Mouse (Mus musculus) embryonic facial prominence, embryonic 12.5 days (tissue): ENCODE data around the gene Blcap. TPM values are rescaled to one million over a fixed set of nuclear protein-coding genes. Genes with fewer than 3 reads are reported as not detected.
"Not testable (repeated sequence)": the region's sequence is repeated elsewhere in the genome, so short reads cannot be mapped to it uniquely, and the experiment has no call there.

ENCODE experiments used
- ATAC-seq: fragments of 200-750 bp; cut with Nextera tagmentation; 2 replicates; pipeline ENCODE4 v1.8.0; 2017; ENCODE audit not compliant: insufficient number of reproducible peaks, insufficient read depth, low FRiP score, low TSS enrichment
- H3K27ac ChIP-seq: fragments of 300-500 bp; sonication (generic); 2 replicates; pipeline ENCODE4 v1.5.1; 2016; ENCODE audit warnings: mild to moderate bottlenecking
- H3K27me3 ChIP-seq: fragments of 300-500 bp; sonication (generic); 2 replicates; pipeline ENCODE4 v1.6.1; 2016; ENCODE audit warnings: mild to moderate bottlenecking, moderate library complexity
- H3K36me3 ChIP-seq: fragments of 300-500 bp; sonication (generic); 2 replicates; pipeline ENCODE4 v1.6.1; 2016; ENCODE audit warnings: mild to moderate bottlenecking
- H3K4me1 ChIP-seq: fragments of 300-500 bp; sonication (generic); 2 replicates; pipeline ENCODE4 v1.6.1; 2016
- H3K4me2 ChIP-seq: fragments of 300-500 bp; sonication (generic); replicated peaks from 2 replicates; pipeline ENCODE4 v1.6.1; 2016; ENCODE audit warnings: mild to moderate bottlenecking, moderate library complexity
- H3K4me3 ChIP-seq: fragments of 300-500 bp; sonication (generic); 2 replicates; pipeline ENCODE4 v1.5.1; 2016; ENCODE audit warnings: mild to moderate bottlenecking
- H3K9ac ChIP-seq: fragments of 300-500 bp; sonication (generic); 2 replicates; pipeline ENCODE4 v1.6.1; 2016; ENCODE audit warnings: mild to moderate bottlenecking, moderate library complexity
- H3K9me3 ChIP-seq: fragments of 300-500 bp; sonication (generic); 2 replicates; pipeline ENCODE4 v1.6.1; 2016; ENCODE audit warnings: mild to moderate bottlenecking, moderate library complexity
- WGBS: fragments of 180-500 bp; shearing (Covaris S2); methylation state at CpG from one replicate; pipeline ENCODE4 v1.1.7; 2016; 5-methylcytosine and 5-hydroxymethylcytosine counted together
- polyA plus RNA-seq: library from polyadenylated mRNA; unstranded; fragments of >200 nt; fragmentation: Nextera tagmentation; extraction: Ambion mirVana; gene quantifications from 2 replicates; pipeline ENCODE4 v1.2.1, GENCODE M21; 2016

Gene Blcap
- 77.9 and 84.8 TPM in 2 replicates for polyA plus RNA-seq

DNA sequence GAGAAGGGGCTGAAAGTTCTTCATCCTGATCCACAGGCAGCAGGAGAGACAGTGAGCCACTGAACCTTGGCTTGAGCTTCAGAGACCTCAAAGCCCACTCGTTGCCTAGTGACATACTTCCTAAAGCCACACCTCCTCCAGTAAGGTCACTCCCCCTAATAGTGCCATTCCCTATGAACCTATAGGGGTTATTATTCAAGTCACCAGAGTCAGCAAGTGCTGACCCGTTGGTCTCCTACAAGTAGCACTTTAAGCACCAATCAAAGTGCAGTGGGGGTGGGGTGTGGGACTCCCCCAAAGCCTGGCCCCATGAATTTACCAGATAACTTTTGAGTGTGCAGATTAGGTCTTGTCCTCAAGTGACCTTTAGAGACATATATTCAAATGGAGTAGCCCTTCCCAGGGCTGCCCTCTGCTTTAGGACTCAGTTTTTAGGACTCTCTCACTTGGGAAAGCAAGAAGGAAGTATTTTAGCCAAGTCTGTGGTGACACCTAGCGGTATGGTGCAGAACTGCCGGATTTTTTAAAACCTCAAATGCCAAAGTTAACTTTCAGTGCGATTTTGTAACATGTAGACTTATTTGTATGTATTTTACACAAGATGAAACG is at the start of gene Blcap:
Blcap (minus strand) TSS at position 51 of the 609 bp plus-strand sequence.
- H3K4me3 ChIP-seq = no peak within 1 kb of the TSS
- ATAC-seq = no peak
- no peak within 1 kb of the TSS for H3K9ac ChIP-seq
- no peak within 1 kb of the TSS for H3K27ac ChIP-seq
- no peaks in the 10 kb centered on the region for H3K36me3 ChIP-seq
- peaks cover 11% of the 10 kb centered on the region for H3K4me1 ChIP-seq
- 12% methylated on average over 6 of the region's 6 CpGs for WGBS
- H3K9me3 ChIP-seq = no peaks in the 10 kb centered on the region
- no peaks in the 10 kb centered on the region for H3K27me3 ChIP-seq
- no peak within 1 kb of the TSS for H3K4me2 ChIP-seq

DNA sequence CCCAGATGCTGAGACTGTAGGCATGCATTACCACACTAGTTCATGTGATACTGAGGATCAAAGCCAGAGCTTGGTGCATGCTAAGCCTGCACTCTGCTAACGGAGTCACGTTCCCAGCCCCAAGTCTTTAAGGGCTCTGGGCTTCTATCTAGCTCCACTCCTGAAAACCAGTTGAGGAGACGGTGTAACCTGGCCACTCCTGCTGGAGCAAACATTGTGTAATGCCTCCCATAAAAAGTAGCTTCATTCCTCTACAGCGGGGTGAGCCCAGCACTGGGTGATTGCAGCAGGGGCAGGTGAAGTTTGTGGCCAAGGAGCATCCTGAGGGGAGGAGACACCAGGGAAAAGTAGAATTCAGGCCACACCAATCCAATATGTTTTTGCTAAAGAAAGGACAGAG is 47.3 kb upstream of the Blcap start:
- Histone ChIP-seq H3K36me3 (no peaks in the 10 kb centered on the region), H3K27me3 (0 out of 2 replicates have a peak, but pooled peaks cover 4% of the 10 kb centered on the region), H3K27ac (no peak overlapping the region), H3K9ac (no peak overlapping the region), H3K4me3 (no peak overlapping the region), H3K9me3 (no peaks in the 10 kb centered on the region), H3K4me1 (0 out of 2 replicates have a peak, but pooled peaks cover 5% of the 10 kb centered on the region), H3K4me2 (no peak overlapping the region)
- WGBS = 84% methylated on average over 4 of the region's 4 CpGs
- no peak for ATAC-seq

DNA sequence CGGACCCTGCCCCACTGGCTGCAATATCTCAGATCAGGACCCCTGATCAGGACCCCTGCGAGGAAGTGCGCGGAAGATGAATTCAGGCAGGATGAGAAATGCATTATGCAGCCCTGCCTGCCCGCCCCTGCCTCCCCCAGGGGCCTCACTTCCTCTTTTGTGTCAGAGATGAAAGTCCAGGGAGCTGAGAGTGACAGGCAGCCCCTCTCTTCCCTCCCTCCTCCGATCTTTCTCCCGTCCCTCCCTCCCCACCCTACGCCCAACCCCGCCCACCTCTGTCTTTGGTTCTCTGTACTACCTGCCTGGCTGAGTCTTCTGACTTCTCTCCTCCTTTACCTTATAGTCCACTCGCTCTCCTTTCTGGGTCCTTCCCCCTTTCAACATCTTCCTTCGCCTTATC is 42.9 kb upstream of the Blcap start:
- Histone ChIP-seq H3K4me2 (0 out of 2 replicates have a peak overlapping the region, but pooled peaks have one; percentile 0), H3K9ac (no peak overlapping the region), H3K27me3 (peaks cover 9% of the 10 kb centered on the region; the same call in 1 of the 2 replicates), H3K4me3 (no peak overlapping the region), H3K4me1 (0 out of 2 replicates have a peak, but pooled peaks cover 5% of the 10 kb centered on the region), H3K36me3 (no peaks in the 10 kb centered on the region), H3K9me3 (no peaks in the 10 kb centered on the region), H3K27ac (no peak overlapping the region)
- no peak for ATAC-seq
- WGBS = 12% methylated on average over 11 of the region's 11 CpGs

DNA sequence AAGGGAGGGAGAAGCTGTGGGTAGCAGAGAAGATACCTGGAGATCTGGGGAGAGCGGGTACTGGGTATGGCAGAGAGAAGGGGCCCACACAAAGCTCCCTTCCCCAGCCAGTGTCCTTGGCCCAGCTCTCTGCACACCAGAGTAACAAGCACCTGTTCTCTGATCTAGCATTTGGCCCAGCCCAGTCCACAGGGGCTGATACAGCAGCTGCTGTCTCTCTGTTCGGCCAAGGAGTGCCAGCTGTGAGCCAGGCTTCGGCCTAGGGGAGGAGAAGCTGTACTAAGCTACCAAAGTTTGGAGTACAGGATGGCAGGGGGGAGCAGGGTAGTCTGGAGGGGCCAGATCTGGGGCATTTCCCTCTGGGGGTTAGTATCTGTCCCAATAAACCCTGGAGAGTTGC is 40.7 kb upstream of the Blcap start:
- no peak overlapping the region for H3K4me3 ChIP-seq
- no peak overlapping the region for H3K9ac ChIP-seq
- no peak overlapping the region for H3K27ac ChIP-seq
- no peaks in the 10 kb centered on the region for H3K9me3 ChIP-seq
- H3K4me1 ChIP-seq = peaks cover 17% of the 10 kb centered on the region
- ATAC-seq = no peak
- WGBS = 80% methylated on average over 3 of the region's 3 CpGs
- H3K27me3 ChIP-seq = peaks cover 5% of the 10 kb centered on the region; the same call in 1 of the 2 replicates
- H3K36me3 ChIP-seq = no peaks in the 10 kb centered on the region
- no peak overlapping the region for H3K4me2 ChIP-seq

DNA sequence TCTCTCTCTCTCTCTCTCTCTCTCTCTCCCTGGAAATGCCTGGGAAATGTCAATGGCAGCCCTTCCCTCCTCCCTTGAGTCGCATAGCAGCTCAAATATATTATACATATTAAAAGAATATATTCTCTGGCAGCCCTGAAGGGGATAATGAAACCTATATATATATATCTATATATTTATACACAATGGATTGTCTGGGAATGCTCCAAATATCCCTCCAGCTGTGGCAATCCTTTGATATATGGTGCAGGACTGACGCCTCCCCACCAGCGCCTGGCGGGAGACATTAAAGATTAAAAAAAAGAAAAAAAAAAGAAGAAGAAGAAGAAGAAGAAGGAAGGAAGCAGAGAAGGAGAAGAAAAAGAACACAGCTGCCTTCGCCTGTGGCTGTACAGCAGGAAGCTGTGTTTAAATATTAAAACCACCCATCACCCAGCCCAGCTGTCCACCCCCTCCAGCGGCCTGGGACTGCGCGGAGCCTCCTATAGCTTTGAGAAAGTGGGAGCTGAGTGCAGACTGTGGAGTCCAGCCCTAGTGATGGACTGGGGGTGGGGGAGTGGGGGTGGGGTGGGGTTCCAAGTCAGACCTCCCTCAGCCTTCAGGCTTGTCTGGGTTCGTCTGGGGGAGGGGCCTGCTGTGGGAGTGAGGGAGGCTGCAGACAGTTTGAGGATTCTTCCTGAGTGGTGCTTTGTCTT is 36.6 kb upstream of the Blcap start:
- H3K4me3 ChIP-seq = no peak overlapping the region
- peak overlapping the region; percentile 50; the same call in 1 of the 2 replicates for H3K27ac ChIP-seq
- peaks cover 12% of the 10 kb centered on the region for H3K4me1 ChIP-seq
- ATAC-seq = no peak
- no peaks in the 10 kb centered on the region for H3K36me3 ChIP-seq
- WGBS = 51% methylated on average over 9 of the region's 9 CpGs
- peaks cover 3% of the 10 kb centered on the region; the same call in 1 of the 2 replicates for H3K27me3 ChIP-seq
- H3K9me3 ChIP-seq = no peaks in the 10 kb centered on the region
- H3K9ac ChIP-seq = no peak overlapping the region; the same call in 1 of the 2 replicates
- H3K4me2 ChIP-seq = no peak overlapping the region

DNA sequence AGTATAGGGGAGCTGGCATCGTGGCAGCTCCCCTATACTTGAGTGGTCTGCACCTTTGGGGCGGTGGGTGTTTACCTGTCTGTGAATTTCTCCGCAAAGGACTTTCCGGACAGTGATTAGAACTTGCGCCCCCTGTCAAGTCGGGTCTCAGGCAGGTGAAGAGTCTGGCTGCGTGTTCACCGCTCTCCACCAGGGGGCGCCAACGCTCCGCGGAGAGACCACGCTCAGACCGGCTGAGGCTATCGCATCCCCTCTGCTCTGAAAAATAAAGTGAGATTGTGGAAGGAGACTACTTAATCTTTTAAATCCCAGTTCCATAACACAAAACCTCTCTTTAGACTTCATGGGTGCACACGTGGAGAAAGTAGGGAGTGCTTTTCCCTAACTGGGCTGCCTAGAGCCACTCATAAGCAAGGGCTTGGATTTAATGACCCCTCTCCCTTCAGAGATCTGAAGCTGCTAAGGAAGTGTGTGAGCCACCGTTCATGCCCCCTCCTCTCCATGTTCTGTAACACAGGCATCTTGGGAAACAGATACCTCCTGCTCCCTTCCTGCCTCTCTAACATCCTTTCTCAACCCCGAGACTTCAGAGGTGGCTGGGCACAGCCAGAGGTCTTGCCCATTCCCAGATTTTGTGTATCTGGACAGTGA is 34.1 kb upstream of the Blcap start:
- WGBS = 7% methylated on average over 18 of the region's 18 CpGs
- H3K4me1 ChIP-seq = peaks cover 12% of the 10 kb centered on the region
- no peak overlapping the region for H3K4me2 ChIP-seq
- no peak overlapping the region for H3K9ac ChIP-seq
- no peak; the same call in 1 of the 2 replicates for ATAC-seq
- H3K4me3 ChIP-seq = no peak overlapping the region
- H3K27me3 ChIP-seq = no peaks in the 10 kb centered on the region
- H3K36me3 ChIP-seq = no peaks in the 10 kb centered on the region
- no peaks in the 10 kb centered on the region for H3K9me3 ChIP-seq
- H3K27ac ChIP-seq = no peak overlapping the region

DNA sequence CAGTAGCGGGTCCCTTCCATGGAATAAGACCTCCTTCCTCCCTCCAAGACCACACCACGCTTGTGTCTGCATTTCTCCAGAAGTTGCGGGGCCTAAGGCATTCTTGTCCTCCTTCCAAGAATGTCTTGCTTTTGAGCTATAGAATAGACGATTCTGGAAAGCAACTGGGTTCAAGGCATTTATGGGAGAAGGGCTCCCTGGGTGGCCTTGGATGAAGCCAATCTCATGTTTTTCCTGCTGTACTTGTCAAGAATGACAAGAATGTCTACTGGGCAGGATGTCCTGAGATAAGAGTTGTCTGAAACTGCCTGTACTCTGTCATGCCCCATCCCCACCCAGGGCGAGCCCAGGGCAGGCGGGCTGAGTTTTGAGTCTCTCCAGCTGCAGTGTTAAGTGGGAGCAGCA is 30.4 kb upstream of the Blcap start:
- Histone ChIP-seq H3K4me3 (no peak overlapping the region), H3K4me2 (no peak overlapping the region), H3K36me3 (no peaks in the 10 kb centered on the region), H3K9me3 (no peaks in the 10 kb centered on the region), H3K9ac (no peak overlapping the region), H3K4me1 (no peaks in the 10 kb centered on the region), H3K27ac (no peak overlapping the region), H3K27me3 (no peaks in the 10 kb centered on the region)
- WGBS = 69% methylated on average over 6 of the region's 6 CpGs
- no peak for ATAC-seq

DNA sequence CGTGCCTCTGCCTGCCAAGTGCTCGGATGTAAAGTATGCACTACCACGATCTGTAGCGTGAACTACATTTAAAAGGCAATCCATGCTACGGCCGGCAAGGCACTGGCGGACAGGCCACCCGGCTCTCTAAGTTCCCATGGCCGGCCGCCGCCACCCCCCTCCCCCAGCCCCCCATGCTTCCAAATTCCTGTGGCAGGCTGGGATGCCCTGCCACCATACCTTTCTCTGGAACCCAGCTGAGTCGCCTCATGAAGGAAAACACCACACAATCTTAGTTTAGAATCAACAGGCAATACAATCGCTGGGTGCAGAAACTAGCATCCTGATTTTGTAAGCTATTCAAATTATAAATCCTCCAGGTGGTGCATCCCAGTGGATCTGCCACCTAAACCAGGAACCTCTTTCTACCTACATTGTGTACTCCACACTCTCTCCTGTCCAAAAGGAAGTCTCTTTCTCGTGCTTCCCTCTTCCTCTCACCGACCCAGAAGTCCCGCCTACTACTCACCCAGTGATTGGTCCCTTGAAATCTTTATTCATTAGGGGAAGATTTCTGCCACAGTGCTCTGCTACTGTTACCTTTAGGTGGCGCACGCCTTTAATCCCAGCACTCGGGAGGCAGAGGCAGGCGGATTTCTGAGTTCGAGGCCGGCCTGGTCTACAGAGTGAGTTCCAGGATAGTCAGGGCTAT is 25.9 kb upstream of the Blcap start:
- ATAC-seq = no peak
- no peak overlapping the region for H3K27ac ChIP-seq
- no peak overlapping the region for H3K9ac ChIP-seq
- H3K36me3 ChIP-seq = no peaks in the 10 kb centered on the region
- no peaks in the 10 kb centered on the region for H3K4me1 ChIP-seq
- no peak overlapping the region for H3K4me3 ChIP-seq
- 66% methylated on average over 22 of the region's 22 CpGs for WGBS
- no peaks in the 10 kb centered on the region for H3K9me3 ChIP-seq
- H3K27me3 ChIP-seq = no peaks in the 10 kb centered on the region
- no peak overlapping the region for H3K4me2 ChIP-seq

DNA sequence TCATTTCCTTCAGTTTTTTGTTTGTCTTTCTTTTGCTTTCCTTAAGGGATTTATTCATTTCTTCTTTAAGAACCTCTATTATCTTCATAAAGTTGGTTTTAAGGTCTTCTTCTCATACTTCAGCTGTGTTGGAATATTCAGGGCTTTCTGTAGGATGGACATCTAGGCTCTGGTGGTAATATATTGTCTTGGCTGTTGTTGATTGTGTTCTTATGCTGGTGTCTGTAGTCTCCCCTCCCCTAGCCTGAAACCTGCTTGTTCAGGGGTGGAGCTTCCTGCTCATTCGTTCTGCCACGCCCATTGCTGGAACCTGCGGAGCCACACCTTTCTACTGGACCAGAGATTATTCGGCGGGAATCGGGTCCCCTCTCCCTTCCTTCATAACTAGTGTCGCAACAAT is 14.3 kb upstream of the Blcap start:
- H3K36me3 ChIP-seq, H3K4me2 ChIP-seq, ATAC-seq, H3K4me1 ChIP-seq, H3K27ac ChIP-seq, H3K4me3 ChIP-seq, H3K9ac ChIP-seq, H3K9me3 ChIP-seq, H3K27me3 ChIP-seq: not testable (repeated sequence)
- WGBS = 21% methylated on average over 7 of the region's 7 CpGs

DNA sequence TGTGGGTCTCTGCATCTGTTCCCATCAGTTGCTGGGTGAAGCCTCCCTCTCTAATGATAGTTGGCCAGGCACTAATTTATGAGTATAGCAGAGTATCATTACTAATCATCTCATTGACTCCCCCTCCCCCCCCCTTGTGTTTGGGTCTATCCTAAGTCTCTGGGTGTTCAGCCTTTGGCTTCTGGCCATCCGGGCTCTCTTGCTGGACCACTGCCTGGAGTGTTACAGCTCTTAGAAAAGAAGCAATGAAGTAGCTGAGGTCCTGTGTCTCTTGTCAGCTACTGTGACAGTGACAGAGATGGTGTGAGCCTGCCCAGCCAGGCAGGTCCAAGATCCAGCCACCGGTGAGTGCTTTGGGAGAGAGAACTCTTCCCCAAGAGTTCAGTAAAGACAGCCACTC is 1.7 kb upstream of the Blcap start:
- Histone ChIP-seq H3K4me2 (no peak overlapping the region), H3K36me3 (no peaks in the 10 kb centered on the region), H3K9ac (no peak overlapping the region), H3K27ac (no peak overlapping the region), H3K4me3 (no peak overlapping the region), H3K27me3 (no peaks in the 10 kb centered on the region), H3K9me3 (no peaks in the 10 kb centered on the region), H3K4me1 (0 out of 2 replicates have a peak, but pooled peaks cover 3% of the 10 kb centered on the region)
- 72% methylated on average over 2 of the region's 2 CpGs for WGBS
- no peak for ATAC-seq

DNA sequence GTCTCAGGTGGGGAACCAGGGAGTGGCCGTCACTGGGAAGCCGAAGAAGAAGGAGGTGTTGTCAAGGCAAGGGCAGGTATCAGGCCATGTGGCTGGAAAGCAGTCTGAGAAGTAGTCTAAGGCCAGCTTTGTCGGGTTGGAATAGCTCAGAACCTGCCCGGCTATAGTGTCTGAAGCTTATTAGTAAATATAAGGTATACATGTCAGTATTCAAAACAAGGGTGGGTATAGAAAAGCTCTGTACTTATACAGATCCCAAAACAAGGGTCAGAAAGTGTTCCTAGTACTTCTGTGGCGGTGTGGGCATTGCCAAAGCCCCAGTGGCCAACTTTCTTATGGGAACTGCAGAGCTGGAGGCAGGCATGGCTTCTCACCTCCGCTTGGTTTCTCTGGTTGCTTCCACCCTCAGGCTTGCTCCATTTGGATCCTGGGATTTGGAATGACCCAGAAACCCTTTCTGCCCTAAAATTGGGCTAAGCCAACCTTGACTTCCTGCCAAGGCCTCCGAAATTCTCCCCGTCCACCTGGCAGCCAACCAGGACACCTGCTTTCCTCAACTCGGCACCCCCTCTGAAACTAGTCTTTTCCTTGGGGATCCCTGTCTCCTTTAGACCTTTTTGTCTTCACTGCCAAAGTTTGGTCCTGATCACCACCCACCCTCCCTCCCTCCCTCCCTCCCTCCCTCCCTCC is 1.1 kb downstream of the Blcap start:
- Histone ChIP-seq H3K36me3 (no peaks in the 10 kb centered on the region), H3K4me3 (no peak overlapping the region), H3K4me2 (no peak overlapping the region), H3K27ac (no peak overlapping the region), H3K4me1 (peaks cover 15% of the 10 kb centered on the region), H3K27me3 (no peaks in the 10 kb centered on the region), H3K9me3 (no peaks in the 10 kb centered on the region), H3K9ac (no peak overlapping the region)
- no peak for ATAC-seq
- 65% methylated on average over 9 of the region's 9 CpGs for WGBS
